Mouse (Mus musculus) megakaryocyte, embryonic 14.5 days (primary cell): ENCODE results near the gene Ralgds.

Source experiments
- FLI1 ChIP-seq: IDR thresholded peaks from 2 replicates; pipeline ENCODE4 v1.6.1; 2012; ENCODE audit warnings: low read length, inconsistent platforms, mixed read lengths
- GATA1 ChIP-seq: IDR thresholded peaks from 3 replicates; pipeline ENCODE4 v1.6.1; 2012; ENCODE audit warnings: mixed read lengths, low read length, inconsistent platforms, borderline replicate concordance

DNA sequence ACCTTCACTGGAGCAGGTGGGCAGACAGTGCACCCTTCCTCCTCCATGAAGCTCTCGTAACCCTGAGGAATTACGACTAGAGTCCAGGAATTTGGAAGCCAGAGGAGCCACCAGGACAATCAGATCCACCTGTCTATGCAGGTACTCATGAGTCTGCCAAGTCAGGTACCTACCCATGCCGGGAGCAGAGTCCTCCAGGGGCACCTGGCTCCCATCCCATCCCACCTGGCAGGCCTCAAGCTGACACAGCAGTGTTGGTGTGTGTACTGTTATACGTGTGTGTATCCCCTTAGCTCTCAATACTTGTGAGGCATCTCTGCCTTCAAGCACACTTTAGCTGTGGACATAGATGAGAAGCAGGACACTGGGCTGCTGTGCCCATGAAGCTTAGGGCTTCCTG, 9.2 kb downstream of the Ralgds start:
- TF ChIP-seq GATA1 (no peak), FLI1 (no peak)
